Mouse (Mus musculus): Measurements from ENCODE around the gene Fbxw7. TPM values are rescaled to one million over a fixed set of nuclear protein-coding genes. Genes with fewer than 3 reads are reported as not detected.

Fbxw7 gene
- polyA plus RNA-seq (2016; fragmentation: Nextera tagmentation; extraction: Ambion mirVana): 20.6 and 21.5 TPM in 2 replicates

DNA sequence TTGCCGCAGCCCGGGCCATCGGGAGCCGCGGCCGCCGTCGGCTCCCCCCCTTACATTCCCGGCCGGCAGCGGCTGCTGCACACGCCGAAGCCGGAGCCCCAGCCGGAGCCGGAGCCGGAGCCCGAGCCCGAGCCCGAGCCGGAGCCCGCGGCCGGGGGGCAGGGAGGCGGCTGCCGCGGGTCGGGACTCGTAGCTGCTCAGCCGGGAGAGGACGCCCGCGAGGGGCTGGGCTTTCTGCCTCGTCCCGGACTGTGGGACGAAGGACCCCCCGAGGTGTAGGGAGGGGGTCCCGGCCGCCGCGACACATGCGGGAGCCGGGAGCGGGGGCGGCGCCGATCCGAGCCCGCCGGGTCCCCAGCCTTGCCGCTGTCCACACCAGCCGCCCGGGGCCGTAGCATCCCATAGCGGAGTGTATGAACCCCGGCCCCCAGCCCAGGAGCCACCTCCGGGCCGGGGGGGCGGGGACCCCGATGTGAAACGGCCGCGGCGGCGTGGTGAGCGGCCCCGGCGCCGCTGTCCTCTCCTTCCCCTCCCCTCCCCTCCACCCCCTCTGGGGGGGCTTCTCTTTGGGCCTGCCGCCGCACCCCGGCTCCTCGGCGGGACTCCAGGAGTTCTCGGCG lies at the start of gene Fbxw7:
Gene Fbxw7 (plus strand): TSS at position 507 of the 620 bp plus-strand sequence.
- peaks cover 29% of the 10 kb centered on the region for H3K4me1 ChIP-seq
- no peaks in the 10 kb centered on the region for H3K27me3 ChIP-seq
- no peaks in the 10 kb centered on the region for H3K36me3 ChIP-seq
- ATAC-seq (ENCODE audit: low FRiP score): peak; percentile 44
- peak within 1 kb of the TSS; percentile 89 for H3K9ac ChIP-seq
- H3K27ac ChIP-seq: peak within 1 kb of the TSS; percentile 96
- under 1% methylated on average over 68 of the region's 76 CpGs for WGBS
- peak within 1 kb of the TSS; percentile 100 for H3K4me2 ChIP-seq (replicated peaks)
- H3K9me3 ChIP-seq (replicated peaks): no peaks in the 10 kb centered on the region
- H3K4me3 ChIP-seq: peak within 1 kb of the TSS; percentile 99

DNA sequence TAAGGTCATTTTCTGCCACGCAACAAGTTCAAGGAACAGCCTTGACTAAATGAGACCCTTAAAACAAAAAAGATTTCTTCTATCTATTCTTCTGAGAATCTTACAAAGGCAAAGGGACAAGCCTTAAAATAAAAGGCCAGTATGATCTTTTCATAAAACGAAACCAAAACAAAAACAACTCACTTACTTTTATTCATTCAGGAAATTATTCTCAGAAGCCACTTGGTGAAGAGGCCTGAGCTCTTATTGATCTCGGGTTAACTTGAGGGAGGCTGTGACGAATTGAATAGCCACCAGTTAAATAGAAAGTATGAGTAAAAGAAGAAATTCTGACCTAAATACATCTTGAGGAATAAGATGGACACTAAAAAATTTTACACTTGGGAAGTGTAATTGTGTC lies 46.1 kb upstream of the Fbxw7 start:
- 87% methylated on average over 4 of the region's 4 CpGs for WGBS
- Histone ChIP-seq H3K4me3 (no peak overlapping the region), H3K27ac (no peak overlapping the region), H3K4me2 (replicated peaks) (no peak overlapping the region), H3K36me3 (no peaks in the 10 kb centered on the region), H3K9me3 (replicated peaks) (no peaks in the 10 kb centered on the region), H3K27me3 (no peaks in the 10 kb centered on the region), H3K9ac (no peak overlapping the region), H3K4me1 (no peaks in the 10 kb centered on the region)
- ATAC-seq (ENCODE audit: low FRiP score): no peak

DNA sequence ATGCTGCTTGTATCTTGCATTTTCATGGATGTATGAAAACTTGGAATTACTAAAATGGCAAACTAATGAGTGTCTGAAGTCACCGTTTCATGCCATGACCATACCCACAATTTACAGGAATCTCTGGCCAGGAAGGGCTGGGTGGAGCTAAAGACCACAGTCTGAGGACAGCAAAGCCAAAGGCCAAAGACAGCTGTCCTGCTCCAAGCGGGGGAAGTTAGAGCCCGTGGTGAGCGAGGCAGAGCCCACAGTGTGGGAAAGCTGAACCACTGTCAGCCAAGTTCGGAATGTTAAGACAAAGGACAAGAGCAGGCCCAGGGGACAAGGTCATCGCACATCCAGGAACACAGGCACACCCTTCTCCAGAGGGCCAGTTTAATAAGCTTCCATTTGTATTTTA lies 45.7 kb upstream of the Fbxw7 start:
- H3K4me2 ChIP-seq (replicated peaks): no peak overlapping the region
- no peaks in the 10 kb centered on the region for H3K36me3 ChIP-seq
- H3K27me3 ChIP-seq: no peaks in the 10 kb centered on the region
- no peak for ATAC-seq (ENCODE audit: low FRiP score)
- H3K27ac ChIP-seq: no peak overlapping the region
- no peak overlapping the region for H3K4me3 ChIP-seq
- H3K9ac ChIP-seq: no peak overlapping the region
- H3K4me1 ChIP-seq: no peaks in the 10 kb centered on the region
- WGBS: 77% methylated on average over 6 of the region's 6 CpGs
- H3K9me3 ChIP-seq (replicated peaks): no peaks in the 10 kb centered on the region

DNA sequence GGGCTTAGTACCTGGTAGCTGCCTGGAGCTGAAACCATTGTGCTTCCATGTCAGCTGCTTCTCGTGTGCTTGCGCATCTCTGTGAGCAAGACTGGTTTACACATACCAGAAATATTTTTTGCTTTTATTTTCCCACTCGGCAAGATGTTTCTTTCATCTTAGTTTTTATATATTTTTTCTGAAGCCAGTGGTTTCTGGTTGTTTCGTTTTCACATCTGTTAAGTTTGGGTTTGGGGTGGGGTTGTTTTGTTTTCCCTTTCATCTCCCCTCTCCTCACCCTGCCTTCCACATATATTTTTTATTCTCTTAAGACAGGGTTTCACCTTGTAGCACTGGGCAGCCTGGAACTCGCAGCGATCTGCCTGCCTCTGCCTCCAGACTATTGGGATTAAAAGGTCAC lies 44.5 kb upstream of the Fbxw7 start:
- no peak for ATAC-seq (ENCODE audit: low FRiP score)
- Histone ChIP-seq H3K9ac (no peak overlapping the region), H3K27me3 (no peaks in the 10 kb centered on the region), H3K36me3 (no peaks in the 10 kb centered on the region), H3K4me1 (no peaks in the 10 kb centered on the region), H3K4me2 (replicated peaks) (no peak overlapping the region), H3K27ac (no peak overlapping the region), H3K9me3 (replicated peaks) (no peaks in the 10 kb centered on the region), H3K4me3 (no peak overlapping the region)
- WGBS: 89% methylated on average over 6 of the region's 6 CpGs

DNA sequence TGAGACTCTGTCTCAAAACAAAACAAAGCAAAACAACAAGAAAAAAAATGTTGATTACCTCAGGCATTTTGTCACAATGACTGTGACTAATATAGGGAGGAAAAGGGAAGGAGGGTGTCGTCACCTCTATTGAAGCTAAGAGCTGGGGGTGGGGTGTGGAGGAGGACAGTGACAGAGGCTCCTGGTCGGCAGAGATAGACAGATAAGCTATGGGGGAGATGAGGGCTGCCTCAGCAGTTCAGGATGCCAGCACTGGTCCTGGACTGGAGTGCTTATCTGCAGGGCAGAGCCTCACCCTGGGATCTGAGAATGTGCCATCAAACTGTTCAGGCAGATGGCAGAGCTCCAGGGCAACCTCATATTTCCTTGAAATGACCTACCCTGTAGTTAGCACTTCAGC lies 43.1 kb upstream of the Fbxw7 start:
- no peaks in the 10 kb centered on the region for H3K36me3 ChIP-seq
- no peak overlapping the region for H3K27ac ChIP-seq
- no peak overlapping the region for H3K4me2 ChIP-seq (replicated peaks)
- H3K9me3 ChIP-seq (replicated peaks): no peaks in the 10 kb centered on the region
- H3K9ac ChIP-seq: no peak overlapping the region
- H3K4me3 ChIP-seq: no peak overlapping the region
- ATAC-seq (ENCODE audit: low FRiP score): no peak
- H3K4me1 ChIP-seq: no peaks in the 10 kb centered on the region
- WGBS: 44% methylated on average over 2 of the region's 2 CpGs
- H3K27me3 ChIP-seq: no peaks in the 10 kb centered on the region

DNA sequence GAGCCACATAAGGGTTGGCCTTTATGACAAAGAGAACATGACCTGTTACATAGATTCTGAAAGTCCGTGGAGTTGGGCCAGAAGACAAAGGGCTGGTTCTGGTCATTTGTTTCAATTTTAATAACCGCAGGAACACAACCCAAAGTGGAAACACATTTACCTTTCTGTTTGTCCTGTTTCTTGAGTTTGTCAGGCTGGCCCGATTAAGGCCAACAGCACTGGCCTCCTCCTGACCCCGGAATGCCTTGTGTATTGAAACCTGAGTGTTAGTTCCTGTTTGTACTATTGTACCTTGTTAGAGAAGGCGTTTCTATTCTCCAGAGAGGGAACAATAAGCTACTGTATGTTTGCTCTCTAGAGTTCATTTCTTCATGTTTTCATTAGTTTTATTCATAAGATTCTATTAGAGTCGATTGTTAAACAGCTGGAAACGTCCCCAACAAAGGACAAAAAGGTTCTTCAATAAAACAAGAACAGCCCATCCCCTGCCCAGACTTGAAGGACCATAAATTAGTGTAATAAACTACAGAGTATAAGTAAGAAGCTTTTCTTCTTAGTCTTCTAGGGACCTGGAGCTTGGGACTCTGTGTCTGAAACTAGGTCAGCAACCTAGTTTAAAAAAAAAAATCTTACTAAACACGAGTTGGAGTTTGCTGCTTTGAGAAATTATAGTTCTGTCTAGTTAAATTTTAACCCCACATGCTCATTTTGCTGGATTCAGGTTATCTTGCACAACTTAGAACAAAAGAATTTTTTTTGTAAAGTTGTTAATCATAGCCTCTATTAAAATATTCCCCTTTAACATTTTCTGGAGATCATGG lies 40.6 kb upstream of the Fbxw7 start:
- WGBS: 60% methylated on average over 8 of the region's 8 CpGs

DNA sequence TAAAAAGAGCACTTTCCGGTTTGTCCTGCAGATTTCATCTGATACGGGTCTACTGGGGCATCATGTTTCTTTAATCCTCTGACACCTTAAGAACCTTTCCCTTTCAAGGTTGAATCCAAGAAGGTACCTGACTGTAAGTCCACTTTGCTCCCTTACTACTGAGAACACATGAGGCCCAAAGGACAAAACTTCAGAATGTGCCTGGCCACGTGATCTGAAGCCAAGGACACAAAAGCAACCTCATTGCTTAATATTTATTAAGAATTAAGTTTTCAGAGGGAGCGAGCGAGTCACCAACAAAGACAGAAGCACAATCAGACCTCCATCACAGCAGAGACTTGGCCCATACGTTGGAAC lies 40.0 kb upstream of the Fbxw7 start:
- ATAC-seq (ENCODE audit: low FRiP score): no peak
- Histone ChIP-seq H3K27me3 (no peaks in the 10 kb centered on the region), H3K9ac (no peak overlapping the region), H3K4me3 (no peak overlapping the region), H3K4me2 (replicated peaks) (no peak overlapping the region), H3K27ac (no peak overlapping the region), H3K4me1 (no peaks in the 10 kb centered on the region), H3K9me3 (replicated peaks) (no peaks in the 10 kb centered on the region), H3K36me3 (no peaks in the 10 kb centered on the region)
- 79% methylated on average over 6 of the region's 6 CpGs for WGBS

More for the DNA sequence above, 40.6 kb upstream of the Fbxw7 start:
- H3K9me3 ChIP-seq (replicated peaks): no peaks in the 10 kb centered on the region
- no peak for ATAC-seq (ENCODE audit: low FRiP score)
- no peak overlapping the region for H3K4me2 ChIP-seq (replicated peaks)
- H3K4me3 ChIP-seq: no peak overlapping the region
- H3K36me3 ChIP-seq: no peaks in the 10 kb centered on the region
- H3K27ac ChIP-seq: no peak overlapping the region
- no peaks in the 10 kb centered on the region for H3K27me3 ChIP-seq
- H3K4me1 ChIP-seq: no peaks in the 10 kb centered on the region
- H3K9ac ChIP-seq: no peak overlapping the region

DNA sequence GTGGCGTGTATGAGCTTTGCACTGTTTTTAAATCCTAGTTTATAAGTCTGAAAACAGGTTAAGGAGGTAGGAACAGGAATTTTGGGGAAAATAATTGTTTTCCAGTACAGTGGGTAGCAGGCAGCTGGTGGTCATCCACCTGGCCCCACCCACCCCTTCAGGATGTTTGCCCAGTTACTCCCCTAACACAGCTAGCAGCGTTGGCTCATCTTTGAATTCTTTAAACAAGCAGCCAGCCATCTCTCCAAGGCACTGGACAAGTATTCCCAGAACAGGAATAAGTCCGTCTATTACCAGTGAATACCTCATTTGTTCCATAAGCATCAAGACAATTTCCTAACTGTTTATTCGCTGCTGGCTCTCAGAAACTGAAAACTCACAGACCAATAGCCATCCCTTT lies 39.5 kb upstream of the Fbxw7 start:
- WGBS: 71% methylated on average over 4 of the region's 4 CpGs
- ATAC-seq (ENCODE audit: low FRiP score): no peak
- no peak overlapping the region for H3K9ac ChIP-seq

DNA sequence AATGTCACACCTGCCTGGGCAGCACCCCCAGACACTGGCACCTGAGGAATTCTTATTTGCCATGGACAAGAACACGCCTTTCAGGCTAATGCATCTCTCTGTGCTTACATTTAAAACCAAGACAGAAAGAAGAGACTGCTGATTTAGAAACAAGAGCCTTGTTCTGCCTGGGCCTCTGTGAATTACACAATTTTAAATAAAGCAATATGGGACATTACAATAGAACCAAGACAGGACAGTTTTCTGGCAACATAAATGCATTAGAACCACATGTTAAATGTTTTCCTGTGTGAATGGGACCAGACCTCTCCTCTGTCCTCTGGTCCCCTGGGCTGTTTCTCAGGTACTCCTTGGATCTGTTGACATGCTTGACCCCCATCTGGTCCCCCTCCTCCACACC lies 39.0 kb upstream of the Fbxw7 start:
- no peaks in the 10 kb centered on the region for H3K9me3 ChIP-seq (replicated peaks)
- H3K27ac ChIP-seq: no peak overlapping the region
- H3K27me3 ChIP-seq: no peaks in the 10 kb centered on the region

More for the DNA sequence above, 39.5 kb upstream of the Fbxw7 start:
- H3K36me3 ChIP-seq: no peaks in the 10 kb centered on the region
- no peaks in the 10 kb centered on the region for H3K9me3 ChIP-seq (replicated peaks)
- no peak overlapping the region for H3K4me3 ChIP-seq
- no peak overlapping the region for H3K4me2 ChIP-seq (replicated peaks)
- no peaks in the 10 kb centered on the region for H3K4me1 ChIP-seq
- H3K27ac ChIP-seq: no peak overlapping the region
- H3K27me3 ChIP-seq: no peaks in the 10 kb centered on the region

DNA sequence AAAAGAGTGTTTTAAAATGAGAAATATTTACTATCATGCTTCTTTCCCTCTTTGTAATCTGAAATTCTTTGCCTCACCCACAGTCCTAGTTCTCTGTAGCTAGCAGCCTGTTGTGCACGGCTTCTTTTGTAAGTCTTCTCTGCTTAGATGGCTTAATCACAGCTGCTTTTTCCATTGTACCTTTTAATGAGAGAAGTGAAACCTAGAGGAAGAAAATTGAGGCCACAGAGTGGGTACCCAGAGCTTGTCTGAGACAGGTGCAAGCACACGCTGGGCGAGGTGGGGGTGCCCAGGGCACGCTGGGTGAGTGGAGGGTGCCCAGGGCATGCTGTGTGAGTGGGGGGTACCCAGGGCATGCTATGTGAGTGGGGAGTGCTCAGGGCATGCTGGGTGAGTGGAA lies 27.2 kb upstream of the Fbxw7 start:
- no peak overlapping the region for H3K4me3 ChIP-seq
- ATAC-seq (ENCODE audit: low FRiP score): no peak
- no peaks in the 10 kb centered on the region for H3K4me1 ChIP-seq
- no peak overlapping the region for H3K27ac ChIP-seq
- H3K36me3 ChIP-seq: no peaks in the 10 kb centered on the region
- no peak overlapping the region for H3K9ac ChIP-seq
- no peaks in the 10 kb centered on the region for H3K27me3 ChIP-seq
- H3K4me2 ChIP-seq (replicated peaks): no peak overlapping the region
- H3K9me3 ChIP-seq (replicated peaks): no peaks in the 10 kb centered on the region; the same call in 1 of the 2 replicates
- 92% methylated on average over 4 of the region's 4 CpGs for WGBS

More for the DNA sequence above, 39.0 kb upstream of the Fbxw7 start:
- no peak for ATAC-seq (ENCODE audit: low FRiP score)
- WGBS: 74% methylated on average over 1 of the region's 1 CpGs
- no peaks in the 10 kb centered on the region for H3K4me1 ChIP-seq
- no peak overlapping the region for H3K9ac ChIP-seq
- H3K4me2 ChIP-seq (replicated peaks): no peak overlapping the region
- H3K4me3 ChIP-seq: no peak overlapping the region
- H3K36me3 ChIP-seq: no peaks in the 10 kb centered on the region

DNA sequence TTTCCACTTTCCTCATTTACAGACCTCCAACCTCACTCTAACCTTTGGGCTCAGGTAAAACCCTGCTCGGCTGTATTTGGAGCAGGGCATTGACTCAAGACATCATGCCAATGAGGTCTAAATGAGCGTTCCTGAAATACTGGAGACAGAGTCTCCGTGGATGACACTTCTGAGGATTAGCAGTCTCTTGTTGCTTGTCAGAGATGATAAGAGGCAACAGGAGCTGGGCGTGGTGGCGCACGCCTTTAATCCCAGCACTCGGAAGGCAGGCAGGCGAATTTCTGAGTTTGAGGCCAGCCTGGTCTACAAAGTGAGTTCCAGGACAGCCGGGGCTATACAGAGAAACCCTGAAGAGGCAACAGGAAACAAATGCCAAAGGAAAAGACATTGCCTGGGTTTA lies 11.0 kb upstream of the Fbxw7 start:
- Histone ChIP-seq H3K27ac (no peak overlapping the region), H3K4me1 (no peaks in the 10 kb centered on the region), H3K9me3 (replicated peaks) (no peaks in the 10 kb centered on the region), H3K9ac (no peak overlapping the region), H3K4me2 (replicated peaks) (no peak overlapping the region), H3K4me3 (no peak overlapping the region), H3K36me3 (no peaks in the 10 kb centered on the region), H3K27me3 (no peaks in the 10 kb centered on the region)
- ATAC-seq (ENCODE audit: low FRiP score): no peak
- WGBS: 81% methylated on average over 9 of the region's 9 CpGs

DNA sequence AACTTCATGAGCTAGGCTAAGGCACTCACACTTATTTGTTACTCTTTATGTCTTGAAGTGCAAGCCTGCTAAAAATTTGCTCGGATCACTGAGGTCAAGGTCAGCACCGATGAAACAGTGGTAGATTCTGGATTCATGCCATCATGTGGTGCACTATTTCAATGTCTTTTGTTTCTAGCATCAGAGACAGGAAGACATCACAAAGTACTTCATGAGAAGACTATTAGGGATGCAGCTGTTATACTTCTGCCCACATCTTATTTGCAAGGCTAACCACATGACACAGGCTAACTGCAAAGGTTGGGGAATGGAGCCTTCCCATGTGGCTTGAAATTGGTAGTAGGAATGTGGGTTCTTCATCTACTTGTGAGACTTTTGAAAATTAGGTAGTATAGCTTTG lies 8.9 kb upstream of the Fbxw7 start:
- no peaks in the 10 kb centered on the region for H3K27me3 ChIP-seq
- no peaks in the 10 kb centered on the region for H3K36me3 ChIP-seq
- H3K4me3 ChIP-seq: no peak overlapping the region
- ATAC-seq (ENCODE audit: low FRiP score): no peak
- H3K4me1 ChIP-seq: no peaks in the 10 kb centered on the region
- no peak overlapping the region for H3K27ac ChIP-seq
- no peak overlapping the region for H3K4me2 ChIP-seq (replicated peaks)
- WGBS: 86% methylated on average over 2 of the region's 2 CpGs
- no peaks in the 10 kb centered on the region for H3K9me3 ChIP-seq (replicated peaks)
- H3K9ac ChIP-seq: no peak overlapping the region

DNA sequence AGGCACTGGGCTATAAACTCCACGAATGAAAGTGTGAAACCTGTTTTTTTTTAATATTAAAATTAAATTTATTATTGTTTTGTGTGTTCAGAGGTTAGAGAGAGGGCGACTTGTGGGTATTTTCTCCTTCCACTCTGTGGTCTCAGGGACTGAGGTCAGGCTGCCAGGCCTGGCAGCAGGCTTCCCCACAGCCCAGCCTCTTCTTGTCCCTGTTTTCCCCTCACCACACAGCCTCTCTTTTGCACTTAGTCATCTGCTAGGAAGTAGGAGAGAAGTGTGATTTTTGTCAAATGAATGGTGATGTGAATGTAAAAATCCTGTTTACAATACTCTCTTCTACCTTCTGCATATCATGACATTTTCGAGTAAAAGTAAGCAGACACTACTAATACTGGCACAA lies 7.2 kb upstream of the Fbxw7 start:
- 84% methylated on average over 3 of the region's 3 CpGs for WGBS
- H3K4me3 ChIP-seq: no peak overlapping the region
- peaks cover 4% of the 10 kb centered on the region for H3K4me1 ChIP-seq
- no peaks in the 10 kb centered on the region for H3K36me3 ChIP-seq
- no peaks in the 10 kb centered on the region for H3K9me3 ChIP-seq (replicated peaks)
- H3K4me2 ChIP-seq (replicated peaks): no peak overlapping the region
- no peak overlapping the region for H3K27ac ChIP-seq
- H3K27me3 ChIP-seq: no peaks in the 10 kb centered on the region
- H3K9ac ChIP-seq: no peak overlapping the region
- no peak for ATAC-seq (ENCODE audit: low FRiP score)

All from hindbrain, embryonic 12.5 days (tissue).